Mouse (Mus musculus) heart, postnatal 14 days (tissue): ENCODE data around the gene Fam187b. TPM values are rescaled to one million over a fixed set of nuclear protein-coding genes. Genes with fewer than 3 reads are reported as not detected.
"Not testable (repeated sequence)": the region's sequence is repeated elsewhere in the genome, so short reads cannot be mapped to it uniquely, and the experiment has no call there.

Experiments used
- DNase-seq, 2 experiments: peaks; one replicate each; pipeline ENCODE4 v3.0.0; 2021 to 2022
- intact Hi-C: fragments of 180-260 bp; cut with DNase I; formaldehyde crosslinking; loops from one replicate; pipeline ENCODE4 v1.15.1; 2025
- long read RNA-seq, 2 experiments: library from polyadenylated mRNA; stranded (forward); transcript quantifications; one replicate each; pipeline ENCODE4 v2.0.0; 2021
- total RNA-seq, 2 experiments: library from RNA; stranded (reverse); gene quantifications; 2 replicates each; pipeline ENCODE4 v1.2.3; 2021

The Fam187b gene
- under 1 TPM in 1 of 2 experiments, not detected in 1; 0.60 TPM for total RNA-seq
- long read RNA-seq, experiment 1: 0 reads
- long read RNA-seq, experiment 2: 0 reads

DNA sequence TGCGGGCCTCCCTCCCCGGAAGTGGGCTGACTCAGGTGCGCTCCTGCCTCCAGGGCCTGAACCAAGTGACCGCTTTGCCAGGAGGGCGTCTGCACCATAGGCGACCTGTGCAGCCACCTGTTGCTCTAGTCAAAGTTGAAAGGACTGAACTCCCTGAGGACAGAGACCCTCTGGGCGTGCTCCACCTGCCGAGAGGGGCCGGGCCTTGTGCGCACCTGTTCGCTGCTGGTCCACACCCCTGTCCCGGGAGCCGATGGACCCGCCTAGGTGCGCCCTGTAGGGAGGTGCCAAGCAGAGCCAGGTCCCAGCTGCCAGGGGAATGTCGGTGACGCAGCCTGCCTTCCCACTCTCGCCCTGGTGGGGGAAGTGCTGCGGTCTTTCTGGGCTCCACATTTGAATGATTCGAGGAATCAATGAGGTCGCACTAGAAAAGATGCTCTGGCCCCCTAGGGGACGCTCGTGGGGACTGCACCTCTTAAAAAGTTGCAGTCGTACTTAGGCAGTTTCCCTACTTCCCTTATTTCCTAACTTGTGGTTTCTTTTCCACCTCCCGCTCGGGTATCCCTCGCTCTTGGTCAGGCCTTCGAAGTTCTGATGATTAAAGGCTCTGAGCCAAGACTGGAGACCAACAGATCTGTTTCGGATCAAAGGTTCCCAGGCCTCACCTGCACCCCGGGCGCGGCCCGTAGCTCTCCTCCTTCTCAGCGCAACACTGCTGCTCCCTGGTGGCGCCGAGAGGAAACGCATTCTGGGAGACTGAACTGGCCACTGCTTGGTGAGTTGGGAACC, at the start of gene Fam187b:
Fam187b (plus strand) TSS at position 290 of the 789 bp plus-strand sequence.
- intact Hi-C loops: loop anchor here (2.0 to 10.0 kb wide), 3 partner anchors 71 to 241 kb away; partner anchors contain the start of gene Fxyd5

DNA sequence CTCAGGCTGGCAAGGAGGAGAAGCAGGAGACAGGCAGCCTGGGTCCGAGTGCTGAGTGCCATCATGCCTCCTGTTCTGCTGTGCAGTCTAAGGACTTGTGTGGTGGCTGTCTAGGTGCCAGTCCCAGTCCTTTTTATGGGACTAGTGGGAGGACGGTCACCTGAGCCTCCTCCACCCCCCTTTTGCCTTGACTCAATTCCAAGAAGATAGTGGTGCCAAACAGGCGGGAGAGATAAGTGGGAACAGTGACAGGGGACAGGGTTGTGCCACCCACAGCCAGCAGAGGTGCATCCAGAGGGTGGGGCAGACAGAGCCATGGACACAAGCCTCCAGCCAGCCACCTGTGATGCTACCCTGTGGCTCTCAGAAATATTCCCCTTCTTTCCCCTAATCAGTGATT, 49.5 kb upstream of the Fam187b start:
- intact Hi-C loops: no loop called here
- no peak for DNase-seq

More for the DNA sequence above, at the start of gene Fam187b:
- peak; percentile 90 to 92 for DNase-seq

DNA sequence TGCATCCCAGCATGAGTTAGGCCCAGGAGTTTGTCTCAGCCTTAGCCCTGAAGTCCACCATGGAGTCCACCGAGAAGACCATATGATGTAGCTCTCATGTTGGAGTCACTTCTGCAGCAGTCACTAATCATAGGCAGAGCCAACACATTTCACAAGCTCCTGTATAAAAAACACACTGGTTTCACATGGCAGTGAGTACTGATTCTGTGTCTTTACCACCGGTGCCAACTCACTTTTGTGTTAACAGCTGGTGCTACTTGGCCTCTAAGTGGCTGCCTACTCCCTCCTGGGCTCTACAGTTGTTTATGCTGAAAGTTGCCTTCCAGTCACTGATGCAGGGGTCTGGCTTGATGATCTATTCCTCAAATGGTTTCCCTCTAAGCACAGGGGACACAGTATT, 49.0 kb upstream of the Fam187b start, which contains the start of gene Hamp2:
Hamp2 (minus strand) TSS at position 101 of the 400 bp plus-strand sequence.
- DNase-seq, intact Hi-C loops: not testable (repeated sequence)

DNA sequence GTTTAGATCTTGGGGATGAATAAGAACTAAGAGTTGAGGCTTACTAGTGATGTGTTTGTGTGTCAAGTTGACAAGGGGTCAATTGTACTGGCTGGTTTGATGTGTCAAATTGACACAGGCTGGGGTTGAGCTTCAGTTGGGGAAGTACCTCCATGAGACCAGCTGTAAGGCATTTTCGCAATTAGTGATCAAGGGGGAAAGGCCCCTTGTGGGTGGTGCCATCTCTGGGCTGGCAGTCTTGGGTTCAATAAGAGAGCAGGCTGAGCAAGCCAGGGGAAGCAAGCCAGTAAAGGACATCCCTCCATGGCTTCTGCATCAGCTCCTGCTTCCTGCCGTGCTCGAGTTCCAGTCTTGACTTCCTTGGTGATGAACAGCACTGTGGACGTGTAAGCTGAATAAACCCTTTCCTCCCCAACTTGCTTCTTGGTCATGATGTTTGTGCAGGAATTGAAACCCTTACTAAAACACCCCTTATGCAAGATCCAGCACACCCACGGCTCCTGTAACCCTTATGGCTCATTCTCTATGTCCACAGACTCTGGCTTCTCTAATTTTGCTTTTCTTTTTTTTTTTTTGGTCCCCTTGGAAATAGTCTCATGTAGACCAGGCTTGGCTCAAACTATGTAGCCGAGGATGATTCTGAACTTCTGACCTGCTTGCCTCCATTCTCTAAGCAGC, 38.0 kb upstream of the Fam187b start:
- DNase-seq, intact Hi-C loops: not testable (repeated sequence)

DNA sequence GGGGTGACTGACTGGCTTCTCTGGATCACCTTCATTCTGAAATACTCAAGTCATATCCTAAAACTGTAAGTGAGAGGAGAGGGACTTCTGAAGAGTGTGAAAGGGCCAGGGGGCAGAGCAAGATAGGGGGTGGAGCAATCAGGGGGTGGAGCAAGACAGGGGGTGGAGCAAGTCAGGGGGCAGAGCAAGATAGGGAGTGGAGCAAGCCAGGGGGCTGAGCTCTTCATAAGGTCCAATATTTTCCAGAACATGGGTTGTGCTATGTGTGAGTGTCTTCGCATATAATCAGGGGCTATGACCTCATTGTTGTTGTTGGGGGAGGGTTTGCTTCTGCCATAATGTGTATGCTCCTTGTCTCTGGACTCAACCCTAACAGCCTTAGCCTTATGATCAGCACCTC, 33.5 kb upstream of the Fam187b start:
- intact Hi-C loops, DNase-seq: not testable (repeated sequence)

DNA sequence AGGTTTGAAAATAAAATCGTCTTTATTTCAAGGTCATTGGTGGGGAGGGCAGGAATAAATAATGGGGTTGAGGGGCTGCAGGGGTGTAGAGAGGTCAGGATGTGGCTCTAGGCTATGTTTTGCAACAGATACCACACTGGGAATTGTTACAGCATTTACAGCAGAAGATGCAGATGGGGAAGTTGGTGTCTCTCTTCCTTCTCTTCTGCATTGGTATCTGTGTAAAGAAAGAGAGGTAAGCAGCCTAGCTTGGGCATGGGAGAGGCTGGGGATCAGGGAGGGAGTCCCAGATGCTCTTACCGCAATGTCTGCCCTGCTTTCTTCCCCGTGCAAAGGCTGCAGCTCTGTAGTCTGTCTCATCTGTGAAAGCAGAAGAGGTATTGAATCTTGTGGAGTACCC, 31.2 kb upstream of the Fam187b start:
- intact Hi-C loops, DNase-seq: not testable (repeated sequence)

DNA sequence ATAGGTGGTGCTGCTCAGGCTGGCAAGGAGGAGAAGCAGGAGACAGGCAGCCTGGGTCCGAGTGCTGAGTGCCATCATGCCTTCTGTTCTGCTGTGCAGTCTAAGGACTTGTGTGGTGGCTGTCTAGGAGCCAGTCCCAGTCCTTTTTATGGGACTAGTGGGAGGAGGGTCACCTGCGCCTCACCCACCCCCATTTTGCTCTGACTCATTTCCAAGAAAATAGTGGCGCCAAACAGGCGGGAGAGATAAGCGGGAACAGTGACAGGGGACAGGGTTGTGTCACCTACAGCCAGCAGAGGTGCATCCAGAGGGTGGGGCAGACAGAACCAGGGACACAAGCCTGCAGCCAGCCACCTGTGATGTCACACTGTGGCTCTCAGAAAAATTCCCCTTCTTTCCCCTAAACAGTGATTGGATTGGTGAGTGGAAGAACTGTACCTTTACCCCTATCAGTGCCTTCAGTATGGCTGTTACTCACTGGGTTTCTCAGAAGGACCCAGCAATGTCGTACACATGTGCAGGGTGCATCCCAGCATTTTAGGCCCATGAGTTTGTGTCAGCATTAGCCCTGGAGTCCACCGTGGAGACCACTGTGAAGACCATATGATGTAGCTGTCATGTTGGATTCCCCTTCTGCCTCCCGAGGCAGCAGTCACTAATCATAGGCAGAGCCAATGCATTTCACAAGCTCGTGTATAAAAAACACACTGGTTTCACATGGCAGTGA, 29.5 kb upstream of the Fam187b start, which contains the start of gene Hamp:
Hamp (minus strand) TSS at position 124 of the 727 bp plus-strand sequence.
- DNase-seq: no peak
- intact Hi-C loops: no loop called here

DNA sequence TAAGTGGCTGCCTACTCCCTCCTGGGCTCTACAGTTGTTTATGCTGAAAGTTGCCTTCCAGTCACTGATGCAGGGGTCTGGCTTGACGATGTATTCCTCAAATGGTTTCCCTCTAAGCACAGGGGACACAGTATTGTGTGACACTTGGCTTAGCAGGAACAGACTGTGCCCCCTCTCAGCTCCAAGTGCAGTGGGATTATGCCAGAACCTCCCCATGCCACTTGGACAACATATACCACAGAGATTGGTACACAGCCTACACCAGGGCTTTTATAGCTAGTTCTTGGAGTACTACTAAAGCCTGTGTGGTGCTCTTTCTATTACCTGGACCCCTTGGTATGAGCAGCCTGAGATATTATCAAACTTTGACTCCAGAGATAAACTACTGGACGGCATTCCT, 28.9 kb upstream of the Fam187b start:
- DNase-seq, intact Hi-C loops: not testable (repeated sequence)

DNA sequence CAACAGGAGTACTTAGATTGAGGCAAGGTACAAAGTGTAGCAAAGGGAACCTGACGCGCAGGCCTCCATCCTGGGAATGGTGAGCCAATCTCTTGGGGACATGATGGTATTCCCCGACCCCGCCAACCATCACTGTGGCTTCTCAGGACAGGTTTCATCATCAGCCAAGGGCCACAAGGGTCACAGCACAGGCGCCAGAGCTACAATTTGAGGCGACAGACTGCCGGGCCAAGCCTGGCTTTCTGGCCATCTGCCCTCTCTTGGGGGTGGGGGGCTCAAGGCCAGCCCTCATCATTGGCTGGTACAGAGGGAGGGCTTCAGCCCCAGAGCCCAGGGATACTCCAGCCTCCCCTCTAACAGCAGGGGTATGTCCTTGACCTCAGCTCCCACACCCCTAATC, 28.1 kb upstream of the Fam187b start:
- intact Hi-C loops: not testable (repeated sequence)

DNA sequence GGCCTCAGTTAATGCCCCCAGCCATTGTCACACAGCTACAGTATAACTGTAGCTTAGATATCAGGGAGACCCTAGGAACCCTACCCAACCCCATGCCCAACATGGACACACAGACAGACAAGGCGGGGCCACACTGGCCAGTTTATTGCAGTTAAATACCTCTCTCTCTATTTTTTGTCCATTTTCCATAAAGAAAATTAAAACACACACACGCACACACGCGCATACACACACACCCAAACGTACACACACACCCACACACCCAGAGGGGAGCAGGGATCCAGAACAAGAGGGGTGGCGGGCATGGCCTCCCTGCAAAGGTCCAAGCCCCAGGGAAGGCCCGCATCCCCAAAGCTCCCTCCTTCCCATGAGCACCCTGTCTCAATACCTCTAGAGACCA, 27.7 kb upstream of the Fam187b start:
- no peak for DNase-seq
- intact Hi-C loops: no loop called here

More for the DNA sequence above, 28.1 kb upstream of the Fam187b start:
- not testable (repeated sequence) for DNase-seq

DNA sequence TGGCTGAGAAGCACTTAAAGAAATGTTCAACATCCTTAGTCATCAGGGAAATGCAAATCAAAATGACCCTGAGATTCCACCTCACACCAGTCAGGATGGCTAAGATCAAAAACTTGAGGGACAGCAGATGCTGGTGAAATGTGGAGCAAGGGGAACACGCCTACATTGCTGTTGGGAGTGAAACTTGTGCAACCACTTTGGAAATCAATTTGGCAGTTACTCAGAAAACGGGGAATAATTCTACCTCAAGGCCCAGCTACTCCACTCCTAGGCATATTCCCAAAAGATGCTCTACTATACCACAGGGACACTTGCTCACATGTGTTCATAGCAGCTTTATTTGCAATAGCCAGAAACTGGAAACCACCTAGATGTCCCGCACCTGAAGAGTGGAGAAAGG, 23.7 kb upstream of the Fam187b start:
- intact Hi-C loops, DNase-seq: not testable (repeated sequence)

DNA sequence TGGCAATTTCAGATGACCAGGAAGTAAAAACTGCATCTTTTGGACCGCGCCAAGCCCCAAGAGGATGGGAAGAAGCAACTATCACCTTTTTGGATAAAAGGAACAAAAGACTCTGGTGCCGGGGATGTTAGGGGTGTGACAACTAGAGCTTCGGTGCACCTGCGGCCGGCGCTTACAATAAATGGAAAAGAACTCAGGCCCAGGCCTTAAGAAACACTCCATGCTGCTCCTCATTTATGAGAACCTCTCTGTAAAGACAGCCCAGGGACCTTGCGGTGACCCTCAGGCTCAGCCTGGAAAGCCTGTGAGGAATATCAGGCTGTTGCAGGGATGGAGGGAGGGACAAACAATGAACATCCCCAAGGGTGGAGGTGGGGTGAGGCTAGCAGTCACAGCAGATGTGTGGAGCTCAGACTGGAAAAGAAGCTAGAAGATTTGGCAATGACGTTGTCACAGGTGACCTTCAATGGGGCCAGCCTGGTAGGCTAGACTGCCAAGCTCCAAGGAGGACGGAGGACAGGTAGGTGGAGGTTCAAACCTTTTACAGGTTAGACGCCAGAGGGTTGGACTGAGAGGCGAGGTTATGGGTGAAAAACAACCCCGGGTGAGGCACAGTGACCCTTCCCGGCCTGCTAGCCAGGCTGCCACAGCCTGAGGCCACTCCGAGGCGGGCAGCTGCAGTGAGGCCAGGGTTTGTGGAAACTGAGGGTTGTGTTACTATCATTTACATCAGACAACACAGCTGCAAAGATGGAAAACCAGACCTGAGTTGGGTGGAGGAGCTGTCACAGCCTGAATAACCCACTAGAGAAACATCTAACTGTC, 20.9 kb upstream of the Fam187b start:
- no peak for DNase-seq
- intact Hi-C loops: no loop called here

DNA sequence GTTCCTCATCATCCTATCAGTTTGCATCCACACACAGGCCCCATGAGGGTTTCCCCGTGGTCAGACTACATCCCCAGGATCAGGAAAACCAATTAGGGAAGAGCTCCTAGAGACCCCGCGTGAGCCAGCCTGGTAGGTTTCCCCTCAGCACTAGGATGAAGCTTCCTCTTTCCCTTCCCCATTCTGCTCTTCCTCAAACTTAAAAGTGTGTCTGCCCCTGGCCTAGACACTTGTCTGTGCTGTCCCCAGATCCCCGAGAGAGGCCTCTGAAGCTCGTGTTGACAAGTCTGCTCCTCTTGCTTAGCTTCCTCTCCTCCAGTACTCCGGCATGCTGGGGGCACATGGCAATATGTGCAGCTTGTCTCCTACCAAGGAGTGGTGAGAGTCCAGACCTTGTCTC, 20.1 kb upstream of the Fam187b start:
- intact Hi-C loops: no loop called here
- DNase-seq: no peak

DNA sequence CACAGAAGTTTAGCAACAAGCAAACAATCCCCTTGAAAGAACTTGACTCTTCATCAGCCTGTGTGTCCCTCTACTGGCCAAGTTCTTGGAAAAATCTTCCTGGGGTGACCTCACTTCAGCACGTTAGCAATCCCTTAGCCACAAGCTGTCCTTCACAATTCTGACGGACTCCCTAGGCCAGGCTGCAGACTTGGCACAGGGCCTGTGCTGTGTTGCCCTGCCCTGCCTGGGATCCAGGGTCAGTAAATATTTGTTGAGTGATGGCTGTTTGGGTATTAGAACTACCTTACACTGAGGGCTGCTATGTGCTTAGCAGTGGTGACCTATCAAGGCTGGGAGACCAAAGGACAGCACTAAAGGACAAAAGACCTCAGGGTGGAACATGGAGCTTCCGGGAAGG, 19.6 kb upstream of the Fam187b start:
- intact Hi-C loops: no loop called here
- DNase-seq: no peak

DNA sequence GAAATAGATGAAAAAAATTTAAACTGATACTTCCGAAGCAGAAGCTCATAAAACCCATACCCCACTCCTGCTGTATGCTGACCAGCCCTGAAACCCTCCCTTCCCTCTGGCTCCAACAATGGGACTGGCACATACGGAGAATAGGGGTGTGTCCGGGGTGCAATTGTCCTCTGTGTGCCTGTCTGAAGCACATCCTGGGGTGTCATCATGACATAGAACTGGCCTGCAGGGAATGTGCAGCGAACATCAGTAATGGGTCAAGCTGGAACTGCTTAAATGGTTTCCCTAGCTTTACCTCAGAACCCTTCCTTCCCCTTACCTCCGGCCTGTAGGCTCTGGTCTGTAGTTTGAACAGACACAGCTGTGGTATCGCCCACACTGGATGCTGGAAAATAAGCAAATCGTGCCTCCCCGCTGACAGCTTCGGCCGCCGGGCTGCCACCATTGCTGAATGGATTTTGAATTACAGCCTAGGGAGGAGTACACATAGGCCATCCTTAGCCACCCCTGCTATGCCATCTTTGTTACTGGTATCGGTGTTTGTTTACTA, 18.5 kb upstream of the Fam187b start:
- intact Hi-C loops: no loop called here
- no peak for DNase-seq

DNA sequence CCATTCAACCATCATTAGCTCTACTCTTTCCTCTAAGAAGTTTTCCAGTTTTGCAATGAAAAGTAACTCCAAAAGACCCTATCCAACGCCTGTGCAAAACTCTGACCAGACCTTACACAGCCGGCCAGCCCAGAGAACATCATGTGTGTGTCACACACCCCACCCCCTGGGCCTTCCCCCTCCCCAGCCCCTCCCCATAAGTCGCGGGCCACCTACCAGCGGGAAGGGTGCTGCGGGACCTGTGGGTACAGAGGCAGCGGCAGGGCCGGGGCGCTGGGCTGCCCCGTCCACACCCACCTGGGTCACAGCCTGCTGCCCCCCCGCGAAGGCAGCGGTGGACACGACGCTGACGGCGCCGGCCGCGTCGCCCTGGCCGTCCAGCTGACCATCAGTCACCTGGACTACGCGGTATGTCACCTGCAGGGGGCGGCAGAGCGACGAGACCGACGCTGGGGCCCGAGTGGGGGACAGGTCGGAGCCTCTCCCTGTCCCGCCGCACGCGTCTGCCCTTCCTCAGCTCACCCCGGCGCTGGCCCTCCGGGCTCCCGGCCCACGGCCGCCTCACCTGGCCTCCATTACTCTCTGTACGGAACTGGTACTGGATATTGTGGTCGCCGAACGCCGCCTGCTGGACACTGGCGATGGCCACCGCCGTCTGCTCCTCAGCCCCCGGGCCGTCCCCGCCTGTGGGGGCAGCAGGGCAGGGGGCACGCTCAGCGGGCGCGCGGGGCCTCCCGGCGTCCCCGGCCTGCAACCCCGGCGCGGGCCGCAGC, 17.8 kb upstream of the Fam187b start:
- intact Hi-C loops: no loop called here
- peak; percentile 93 to 94 for DNase-seq

DNA sequence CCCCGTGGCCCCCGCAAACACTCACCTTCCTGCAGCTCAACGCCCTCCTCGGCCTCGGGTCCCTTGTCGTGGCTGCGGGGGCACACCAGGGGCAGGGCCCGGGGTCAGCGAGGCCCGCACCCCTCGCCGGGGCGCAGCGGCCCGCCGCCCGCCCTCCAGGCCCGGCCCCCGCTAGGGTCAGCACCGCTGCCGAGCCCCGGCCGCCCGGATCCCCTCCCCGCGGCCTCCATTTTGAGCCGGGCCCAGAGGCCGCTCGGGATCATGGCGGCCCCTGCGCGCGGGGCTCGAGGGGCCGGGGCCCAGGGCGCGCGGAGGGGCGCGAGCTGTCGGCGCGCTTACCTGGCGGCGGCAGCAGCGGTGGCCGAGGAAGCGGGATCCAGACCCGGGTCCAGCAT, 17.2 kb upstream of the Fam187b start:
- intact Hi-C loops: no loop called here
- peak; percentile 64 to 70 for DNase-seq

DNA sequence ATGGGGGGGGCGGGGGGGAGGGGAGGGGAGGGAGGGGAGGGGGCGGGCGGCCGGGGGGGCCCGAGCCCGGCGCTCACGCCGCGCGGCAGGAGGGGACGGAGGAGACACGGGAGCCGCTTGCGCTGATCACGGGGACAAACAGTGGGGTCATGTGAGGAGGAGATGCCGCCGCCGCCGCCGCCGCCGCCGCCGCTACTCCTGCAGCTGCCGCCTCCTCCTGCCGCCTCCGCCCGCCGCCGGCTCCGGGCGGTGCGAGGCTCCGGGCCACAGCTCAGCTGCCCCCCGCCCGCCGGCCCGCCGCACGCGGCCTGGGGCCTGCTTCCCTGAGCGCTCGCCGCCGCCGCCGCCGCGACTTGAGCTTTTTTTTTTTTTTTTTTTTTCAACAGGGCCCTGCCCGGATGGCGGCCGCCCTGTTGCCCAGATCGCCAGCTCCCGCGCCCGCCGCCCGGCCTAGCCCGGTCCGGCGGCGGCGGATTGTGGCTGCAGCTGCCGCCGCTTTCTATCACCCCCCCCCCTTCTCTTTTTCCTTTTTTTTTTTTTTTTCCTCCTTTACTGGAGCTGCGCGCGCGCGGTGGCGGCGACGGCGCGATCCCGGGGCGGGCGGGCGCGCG, 16.7 kb upstream of the Fam187b start, which contains the start of gene Usf2:
Usf2 (minus strand) TSS at position 48 of the 611 bp plus-strand sequence.
- intact Hi-C loops: no loop called here
- peak; percentile 79 to 85 for DNase-seq
